Mouse (Mus musculus) liver, embryonic 12.5 days (tissue): ENCODE data around the gene Fbxo6. TPM values are rescaled to one million over a fixed set of nuclear protein-coding genes. Genes with fewer than 3 reads are reported as not detected.
A peak's percentile ranks its signal among the peaks of the same experiment; 100 is the strongest.

Experiments used
- ATAC-seq: fragments of 200-750 bp; cut with Nextera tagmentation; 2 replicates; pipeline ENCODE4 v1.8.0; 2017; ENCODE audit warnings: moderate number of reproducible peaks, mild to moderate bottlenecking, moderate library complexity
- H3K27ac ChIP-seq: fragments of 300-500 bp; sonication (generic); 2 replicates; pipeline ENCODE4 v1.5.1; 2016; ENCODE audit warnings: mild to moderate bottlenecking
- H3K27me3 ChIP-seq: fragments of 300-500 bp; sonication (generic); replicated peaks from 2 replicates; pipeline ENCODE4 v1.6.1; 2016; ENCODE audit warnings: mild to moderate bottlenecking, moderate library complexity
- H3K36me3 ChIP-seq: fragments of 300-500 bp; sonication (generic); 2 replicates; pipeline ENCODE4 v1.6.1; 2016; ENCODE audit warnings: mild to moderate bottlenecking, moderate library complexity
- H3K4me1 ChIP-seq: fragments of 300-500 bp; sonication (generic); 2 replicates; pipeline ENCODE4 v1.6.1; 2016
- H3K4me2 ChIP-seq: fragments of 300-500 bp; sonication (generic); 2 replicates; pipeline ENCODE4 v1.6.1; 2016; ENCODE audit warnings: mild to moderate bottlenecking, moderate library complexity
- H3K4me3 ChIP-seq: fragments of 300-500 bp; sonication (generic); 2 replicates; pipeline ENCODE4 v1.5.1; 2016; ENCODE audit warnings: mild to moderate bottlenecking, moderate library complexity
- H3K9ac ChIP-seq: fragments of 300-500 bp; sonication (generic); 2 replicates; pipeline ENCODE4 v1.6.1; 2016; ENCODE audit warnings: mild to moderate bottlenecking, moderate library complexity
- H3K9me3 ChIP-seq: fragments of 300-500 bp; sonication (generic); replicated peaks from 2 replicates; pipeline ENCODE4 v1.6.1; 2016; ENCODE audit warnings: mild to moderate bottlenecking, moderate library complexity
- WGBS: fragments of 180-500 bp; shearing (Covaris S2); methylation state at CpG from one replicate; pipeline ENCODE4 v1.1.7; 2016; ENCODE audit not compliant: insufficient replicate concordance; 5-methylcytosine and 5-hydroxymethylcytosine counted together
- polyA plus RNA-seq: library from polyadenylated mRNA; unstranded; fragments of >200 nt; fragmentation: Nextera tagmentation; extraction: Ambion mirVana; gene quantifications from 2 replicates; pipeline ENCODE4 v1.2.1, GENCODE M21; 2016

Gene Fbxo6
- polyA plus RNA-seq, 1 experiment from 2014 or later, result 28.7 TPM

- Histone ChIP-seq H3K4me3 (peak overlapping the region; percentile 67), H3K9ac (peak overlapping the region; percentile 72), H3K9me3 (no peaks in the 10 kb centered on the region), H3K27ac (peak overlapping the region; percentile 60; the same call in 1 of the 2 replicates), H3K27me3 (peaks cover 70% of the 10 kb centered on the region), H3K36me3 (no peaks in the 10 kb centered on the region), H3K4me2 (peak overlapping the region; percentile 98), H3K4me1 (peaks cover 48% of the 10 kb centered on the region)
- WGBS, result under 1% methylated on average over 54 of the region's 55 CpGs
- ATAC-seq, result peak; percentile 90
Observed at GRCm38 (mm10) chr4:148159544-148160435, 7.8 kb upstream of the Fbxo6 start.

- H3K9me3 ChIP-seq, result no peaks in the 10 kb centered on the region
- 44% methylated on average over 27 of the region's 27 CpGs for WGBS
- H3K36me3 ChIP-seq, result no peaks in the 10 kb centered on the region
- ATAC-seq, result no peak
- peak overlapping the region; percentile 72 for H3K9ac ChIP-seq
- no peak overlapping the region for H3K27ac ChIP-seq
- H3K4me2 ChIP-seq, result peak overlapping the region; percentile 98
- peaks cover 40% of the 10 kb centered on the region for H3K4me1 ChIP-seq
- H3K4me3 ChIP-seq, result peak overlapping the region; percentile 67
- H3K27me3 ChIP-seq, result peaks cover 59% of the 10 kb centered on the region
Observed at GRCm38 (mm10) chr4:148158436-148159348, 6.8 kb upstream of the Fbxo6 start.

GRCm38 (mm10) chr4:148154982-148155381 lies 3.0 kb upstream of the Fbxo6 start:
- no peaks in the 10 kb centered on the region for H3K36me3 ChIP-seq
- H3K27me3 ChIP-seq, result peaks cover 22% of the 10 kb centered on the region
- peaks cover 53% of the 10 kb centered on the region for H3K4me1 ChIP-seq
- H3K4me3 ChIP-seq, result no peak overlapping the region
- 51% methylated on average over 3 of the region's 3 CpGs for WGBS
- no peak overlapping the region for H3K9ac ChIP-seq
- no peak for ATAC-seq
- no peaks in the 10 kb centered on the region for H3K9me3 ChIP-seq
- H3K27ac ChIP-seq, result no peak overlapping the region
- H3K4me2 ChIP-seq, result no peak overlapping the region

- Histone ChIP-seq H3K4me1 (peaks cover 54% of the 10 kb centered on the region), H3K4me3 (no peak overlapping the region), H3K4me2 (no peak overlapping the region), H3K9me3 (no peaks in the 10 kb centered on the region), H3K27me3 (peaks cover 13% of the 10 kb centered on the region), H3K27ac (no peak overlapping the region), H3K36me3 (no peaks in the 10 kb centered on the region), H3K9ac (no peak overlapping the region)
- 75% methylated on average over 4 of the region's 4 CpGs for WGBS
- ATAC-seq, result no peak
Observed at GRCm38 (mm10) chr4:148154006-148154405, 2.1 kb upstream of the Fbxo6 start.

GRCm38 (mm10) chr4:148152547-148152946 lies 607 bp upstream of the Fbxo6 start:
- Histone ChIP-seq H3K9me3 (no peaks in the 10 kb centered on the region), H3K27me3 (no peaks in the 10 kb centered on the region), H3K4me3 (no peak overlapping the region), H3K36me3 (no peaks in the 10 kb centered on the region), H3K27ac (peak overlapping the region; percentile 7; the same call in 1 of the 2 replicates), H3K4me2 (0 out of 2 replicates have a peak overlapping the region, but pooled peaks have one; percentile 97), H3K4me1 (peaks cover 44% of the 10 kb centered on the region), H3K9ac (no peak overlapping the region)
- no peak for ATAC-seq
- 75% methylated on average over 5 of the region's 5 CpGs for WGBS

- Histone ChIP-seq H3K4me3 (peak overlapping the region; percentile 75), H3K27me3 (no peaks in the 10 kb centered on the region), H3K4me1 (peaks cover 38% of the 10 kb centered on the region), H3K27ac (peak overlapping the region; percentile 90), H3K9me3 (no peaks in the 10 kb centered on the region), H3K36me3 (peaks cover 13% of the 10 kb centered on the region), H3K4me2 (peak overlapping the region; percentile 97), H3K9ac (peak overlapping the region; percentile 81)
- no peak for ATAC-seq
- WGBS, result 18% methylated on average over 3 of the region's 3 CpGs
Observed at GRCm38 (mm10) chr4:148150953-148151266, 1.0 kb downstream of the Fbxo6 start.

GRCm38 (mm10) chr4:148150242-148150641 lies 1.7 kb downstream of the Fbxo6 start:
- Histone ChIP-seq H3K9ac (peak overlapping the region; percentile 52; the same call in 1 of the 2 replicates), H3K36me3 (peaks cover 20% of the 10 kb centered on the region), H3K9me3 (no peaks in the 10 kb centered on the region), H3K27me3 (no peaks in the 10 kb centered on the region), H3K4me2 (peak overlapping the region; percentile 97), H3K4me3 (peak overlapping the region; percentile 75), H3K27ac (peak overlapping the region; percentile 90), H3K4me1 (peaks cover 37% of the 10 kb centered on the region)
- ATAC-seq, result no peak
- 48% methylated on average over 7 of the region's 7 CpGs for WGBS

- Histone ChIP-seq H3K9ac (peak overlapping the region; percentile 25; the same call in 1 of the 2 replicates), H3K4me3 (no peak overlapping the region), H3K9me3 (no peaks in the 10 kb centered on the region), H3K27ac (no peak overlapping the region), H3K4me1 (peaks cover 37% of the 10 kb centered on the region), H3K27me3 (no peaks in the 10 kb centered on the region), H3K4me2 (peak overlapping the region; percentile 97), H3K36me3 (peaks cover 27% of the 10 kb centered on the region)
- 30% methylated on average over 12 of the region's 12 CpGs for WGBS
- ATAC-seq, result no peak
Observed at GRCm38 (mm10) chr4:148149540-148149939, 2.4 kb downstream of the Fbxo6 start.

GRCm38 (mm10) chr4:148147714-148148113 lies 4.2 kb downstream of the Fbxo6 start:
- Histone ChIP-seq H3K27me3 (no peaks in the 10 kb centered on the region), H3K9ac (no peak overlapping the region), H3K9me3 (no peaks in the 10 kb centered on the region), H3K4me1 (peaks cover 37% of the 10 kb centered on the region), H3K27ac (no peak overlapping the region), H3K36me3 (peaks cover 31% of the 10 kb centered on the region), H3K4me3 (no peak overlapping the region), H3K4me2 (no peak overlapping the region)
- no peak for ATAC-seq
- WGBS, result 57% methylated on average over 2 of the region's 2 CpGs

GRCm38 (mm10) chr4:148143721-148144120 lies 8.2 kb downstream of the Fbxo6 start:
- no peak overlapping the region for H3K4me3 ChIP-seq
- peaks cover 7% of the 10 kb centered on the region for H3K27me3 ChIP-seq
- WGBS, result 75% methylated on average over 5 of the region's 5 CpGs
- no peak overlapping the region for H3K27ac ChIP-seq
- H3K36me3 ChIP-seq, result peaks cover 31% of the 10 kb centered on the region
- H3K9me3 ChIP-seq, result no peaks in the 10 kb centered on the region
- ATAC-seq, result no peak
- H3K4me2 ChIP-seq, result no peak overlapping the region
- H3K9ac ChIP-seq, result no peak overlapping the region
- H3K4me1 ChIP-seq, result peaks cover 17% of the 10 kb centered on the region

GRCm38 (mm10) chr4:148140098-148141011 lies 11.6 kb downstream of the Fbxo6 start:
- peaks cover 33% of the 10 kb centered on the region for H3K27me3 ChIP-seq
- H3K4me3 ChIP-seq, result peak overlapping the region; percentile 73
- peaks cover 12% of the 10 kb centered on the region for H3K36me3 ChIP-seq
- peaks cover 16% of the 10 kb centered on the region for H3K4me1 ChIP-seq
- peak overlapping the region; percentile 69 for H3K9ac ChIP-seq
- ATAC-seq, result peak; percentile 91
- no peaks in the 10 kb centered on the region for H3K9me3 ChIP-seq
- peak overlapping the region; percentile 87 for H3K4me2 ChIP-seq
- under 1% methylated on average over 65 of the region's 65 CpGs for WGBS
- H3K27ac ChIP-seq, result peak overlapping the region; percentile 75
